Mouse (Mus musculus): ENCODE results near the gene Xpo5. TPM values are rescaled to one million over a fixed set of nuclear protein-coding genes. Genes with fewer than 3 reads are reported as not detected.

Gene Xpo5
- polyA plus RNA-seq, 1 experiment from 2014 or later = 42.8 TPM

GRCm38 (mm10) chr17:46283911-46284310 lies 81.3 kb downstream of the Xpo5 start:
- WGBS = 85% methylated on average over 8 of the region's 8 CpGs
- H3K36me3 ChIP-seq = peaks cover 18% of the 10 kb centered on the region
- no peak overlapping the region for H3K27ac ChIP-seq
- no peaks in the 10 kb centered on the region for H3K27me3 ChIP-seq (ENCODE audit: insufficient read depth, poor library complexity, severe bottlenecking)
- H3K4me3 ChIP-seq = no peak overlapping the region
- H3K4me1 ChIP-seq = peaks cover 26% of the 10 kb centered on the region
- DNase-seq (ENCODE audit: low spot score) = no peak
- no peaks in the 10 kb centered on the region for H3K9me3 ChIP-seq

- peaks cover 12% of the 10 kb centered on the region for H3K36me3 ChIP-seq
- H3K27ac ChIP-seq = no peak overlapping the region
- DNase-seq (ENCODE audit: low spot score) = peak; percentile 54
- no peaks in the 10 kb centered on the region for H3K27me3 ChIP-seq (ENCODE audit: insufficient read depth, poor library complexity, severe bottlenecking)
- WGBS = 67% methylated on average over 7 of the region's 7 CpGs
- H3K4me1 ChIP-seq = peaks cover 26% of the 10 kb centered on the region
- H3K4me3 ChIP-seq = no peak overlapping the region
- no peaks in the 10 kb centered on the region for H3K9me3 ChIP-seq
Measured at GRCm38 (mm10) chr17:46284653-46285052, 82.1 kb downstream of the Xpo5 start.

GRCm38 (mm10) chr17:46285407-46285806 lies 82.8 kb downstream of the Xpo5 start:
- WGBS = 63% methylated on average over 6 of the region's 6 CpGs
- Histone ChIP-seq H3K9me3 (no peaks in the 10 kb centered on the region), H3K27me3 (ENCODE audit: insufficient read depth, poor library complexity, severe bottlenecking) (no peaks in the 10 kb centered on the region), H3K36me3 (peaks cover 5% of the 10 kb centered on the region), H3K4me3 (no peak overlapping the region), H3K27ac (no peak overlapping the region), H3K4me1 (peaks cover 26% of the 10 kb centered on the region)
- no peak for DNase-seq (ENCODE audit: low spot score)

GRCm38 (mm10) chr17:46287678-46288095 lies 85.1 kb downstream of the Xpo5 start:
- H3K27ac ChIP-seq = peak overlapping the region; percentile 42
- no peaks in the 10 kb centered on the region for H3K36me3 ChIP-seq
- peaks cover 11% of the 10 kb centered on the region for H3K4me1 ChIP-seq
- H3K27me3 ChIP-seq (ENCODE audit: insufficient read depth, poor library complexity, severe bottlenecking) = no peaks in the 10 kb centered on the region
- no peak overlapping the region for H3K4me3 ChIP-seq
- DNase-seq (ENCODE audit: low spot score) = peak; percentile 74
- 58% methylated on average over 11 of the region's 11 CpGs for WGBS
- no peaks in the 10 kb centered on the region for H3K9me3 ChIP-seq

MicroRNA genes within 50 kb of the gene (microRNA counts, 519-probe panel; counts per million panel counts)
- microRNA mmu-miR-693-3p (not detected), microRNA mmu-miR-693-5p (not detected)

Small RNAs within 50 kb of the gene (microRNA-seq; reads per million reads assigned to microRNA genes)
- gene Mir693 = not detected

Other genes with a start within 250 kb of the Xpo5 start
- 4.5 and 6.0 TPM in 2 replicates for gene Vegfa, start 170.4 kb upstream of the Xpo5 start, polyA plus RNA-seq (2016; fragmentation: Nextera tagmentation; extraction: Ambion mirVana)
- 150 and 166 TPM in 2 replicates for gene Mrps18a, start 91.8 kb upstream of the Xpo5 start, polyA plus RNA-seq (2016; fragmentation: Nextera tagmentation; extraction: Ambion mirVana)
- gene Rsph9, start 58.6 kb upstream of the Xpo5 start, polyA plus RNA-seq (2016; fragmentation: Nextera tagmentation; extraction: Ambion mirVana) = 5.1 and 7.3 TPM in 2 replicates
- 39.9 and 41.6 TPM in 2 replicates for gene Mad2l1bp, start 49.2 kb upstream of the Xpo5 start, polyA plus RNA-seq (2016; fragmentation: Nextera tagmentation; extraction: Ambion mirVana)
- gene Gtpbp2, start 41.8 kb upstream of the Xpo5 start, polyA plus RNA-seq (2016; fragmentation: Nextera tagmentation; extraction: Ambion mirVana) = 32.3 and 34.9 TPM in 2 replicates
- gene Polh, start 137 bp upstream of the Xpo5 start, polyA plus RNA-seq (2016; fragmentation: Nextera tagmentation; extraction: Ambion mirVana) = 8.3 and 12.2 TPM in 2 replicates
- 53.8 and 81.2 TPM in 2 replicates for gene Polr1c, start 45.3 kb downstream of the Xpo5 start, polyA plus RNA-seq (2016; fragmentation: Nextera tagmentation; extraction: Ambion mirVana)
- 77.0 and 83.9 TPM in 2 replicates for gene Yipf3, start 45.3 kb downstream of the Xpo5 start, polyA plus RNA-seq (2016; fragmentation: Nextera tagmentation; extraction: Ambion mirVana)
- 0.33 and 0.38 TPM in 2 replicates for gene Lrrc73, start 50.7 kb downstream of the Xpo5 start, polyA plus RNA-seq (2016; fragmentation: Nextera tagmentation; extraction: Ambion mirVana)
- gene Tjap1, start 80.2 kb downstream of the Xpo5 start, polyA plus RNA-seq (2016; fragmentation: Nextera tagmentation; extraction: Ambion mirVana) = 46.5 and 55.8 TPM in 2 replicates
- gene Dlk2, start 94.6 kb downstream of the Xpo5 start, polyA plus RNA-seq (2016; fragmentation: Nextera tagmentation; extraction: Ambion mirVana) = 0.36 and 0.77 TPM in 2 replicates
- gene Abcc10, start 125.6 kb downstream of the Xpo5 start, polyA plus RNA-seq (2016; fragmentation: Nextera tagmentation; extraction: Ambion mirVana) = 5.4 and 7.3 TPM in 2 replicates
- gene Zfp318, start 180.9 kb downstream of the Xpo5 start, polyA plus RNA-seq (2016; fragmentation: Nextera tagmentation; extraction: Ambion mirVana) = 6.1 and 7.0 TPM in 2 replicates
- 0.54 and 0.83 TPM in 2 replicates for gene Crip3, start 226.1 kb downstream of the Xpo5 start, polyA plus RNA-seq (2016; fragmentation: Nextera tagmentation; extraction: Ambion mirVana)
- 0.15 and 0.30 TPM in 2 replicates for gene Slc22a7, start 235.7 kb downstream of the Xpo5 start, polyA plus RNA-seq (2016; fragmentation: Nextera tagmentation; extraction: Ambion mirVana)

All from heart, embryonic 10.5 days (tissue).